19 mouse cellular contexts compared by ENCODE assay signal in the genomic region with DNA sequence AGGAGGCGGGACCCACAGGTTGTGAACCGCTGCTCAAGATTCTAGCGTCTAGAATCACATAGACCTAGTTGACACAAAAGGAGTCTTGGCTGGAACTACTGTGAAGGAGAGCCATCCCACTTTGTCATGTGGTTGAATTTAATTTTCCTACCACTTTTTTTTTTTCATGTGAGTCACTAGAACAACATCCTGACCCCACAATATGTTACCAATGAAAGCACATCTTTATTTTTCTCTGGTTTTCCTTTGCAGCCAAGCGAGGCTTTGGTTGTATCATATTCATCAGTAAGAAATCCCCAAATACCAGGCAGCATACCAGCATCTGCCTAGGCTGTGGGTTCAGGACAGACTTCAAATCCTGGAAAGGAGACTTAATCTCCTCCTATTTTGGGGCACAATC.
A peak's percentile ranks its signal among the peaks of the same experiment; 100 is the strongest.
DNase-seq lines count a peak whose midpoint lies in the region.
"Had no signal": no experiment of that assay in that cellular context is flagged by ENCODE, and none has a peak within 500 bp of the region (broad histone marks: within the 10 kb centered on the region; RNA-seq: fewer than 3 reads in every experiment).

No protein-coding gene starts in this region.

- DNase-seq in 3134 (ENCODE audit: extremely low read depth, insufficient read length, low spot score) (peak; percentile 73), 416B (ENCODE audit: low read depth) (peak; percentile 78), NIH3T3 (ENCODE audit: low read depth) (peak; percentile 35)
- peak; percentile 71 for DNase-seq in fibroblast of lung, adult 2 months (ENCODE audit: low read depth)
- no peak for DNase-seq in ovary, postnatal 10 days (ENCODE audit: low spot score)
- no peak for DNase-seq in thymus, postnatal 25 days
- no peak for DNase-seq in yolk sac, embryonic 10.5 days (ENCODE audit: low spot score)
- DNase-seq: adrenal gland, adult 2 months; adrenal gland, postnatal 14 days; B cell, adult 2 months; cerebellum, adult 11 months; cerebellum, adult 9-11 months; cerebellum, postnatal 36 days; embryo, embryonic 11 days; forebrain, postnatal 0 days; gastrocnemius, adult 2 months; gastrocnemius, postnatal 14 days; heart, postnatal 4 days; kidney, adult 11 months had no signal

Comparison
In these comparisons a context has a peak if more than half of its experiments do, and no peak if none do; other contexts are left out.
1. DNase-seq: peak in 3134 (single experiment), 416B (single experiment), NIH3T3 (single experiment) and fibroblast of lung, adult 2 months (single experiment); none in ovary, postnatal 10 days (single experiment), thymus, postnatal 25 days (single experiment) and yolk sac, embryonic 10.5 days (single experiment).